Mouse (Mus musculus) intestine, postnatal 0 days (tissue): Measurements from ENCODE around the gene Epor. TPM values are rescaled to one million over a fixed set of nuclear protein-coding genes. Genes with fewer than 3 reads are reported as not detected.

Experiments used
- ATAC-seq: fragments of 200-750 bp; cut with Nextera tagmentation; 2 replicates; pipeline ENCODE4 v1.8.0; 2017; ENCODE audit warnings: mild to moderate bottlenecking, moderate TSS enrichment, moderate library complexity
- H3K27ac ChIP-seq: fragments of 300-500 bp; sonication (generic); 2 replicates; pipeline ENCODE4 v1.5.1; 2014; ENCODE audit warnings: mild to moderate bottlenecking, low read depth, low read length, moderate library complexity
- H3K27me3 ChIP-seq: fragments of 300-500 bp; sonication (generic); replicated peaks from 2 replicates; pipeline ENCODE4 v1.6.1; 2014; ENCODE audit warnings: low read length, mixed read lengths; ENCODE audit not compliant: control insufficient read depth, insufficient read depth
- H3K36me3 ChIP-seq: fragments of 300-500 bp; sonication (generic); 2 replicates; pipeline ENCODE4 v1.6.1; 2014; ENCODE audit warnings: mild to moderate bottlenecking, moderate library complexity; ENCODE audit not compliant: control insufficient read depth, insufficient read depth
- H3K4me1 ChIP-seq: fragments of 300-500 bp; sonication (generic); replicated peaks from 2 replicates; pipeline ENCODE4 v1.6.1; 2014; ENCODE audit warnings: antibody characterized with exemption, low read length, mixed read lengths; ENCODE audit not compliant: control insufficient read depth, insufficient read depth
- H3K4me2 ChIP-seq: fragments of 300-500 bp; sonication (generic); replicated peaks from 2 replicates; pipeline ENCODE4 v1.6.1; 2014; ENCODE audit warnings: low read depth, mild to moderate bottlenecking, moderate library complexity
- H3K4me3 ChIP-seq: fragments of 300-500 bp; sonication (generic); 2 replicates; pipeline ENCODE4 v1.5.1; 2014; ENCODE audit warnings: low read depth, low read length
- H3K9ac ChIP-seq: fragments of 300-500 bp; sonication (generic); 2 replicates; pipeline ENCODE4 v1.6.1; 2014; ENCODE audit warnings: mild to moderate bottlenecking, low read depth, low read length
- H3K9me3 ChIP-seq: fragments of 300-500 bp; sonication (generic); 2 replicates; pipeline ENCODE4 v1.6.1; 2016; ENCODE audit warnings: mixed run types; ENCODE audit not compliant: control insufficient read depth
- CTCF ChIP-seq: sonication (generic); IDR thresholded peaks from 2 replicates; pipeline ENCODE4 v1.5.1; 2016; ENCODE audit warnings: low read depth, mild to moderate bottlenecking, control low read depth, antibody characterized with exemption, moderate library complexity
- WGBS: fragments of 180-500 bp; shearing (Covaris S2); extraction: QIAGEN DNeasy Blood & Tissue Kit; methylation state at CpG from one replicate; pipeline ENCODE4 v1.1.7; 2014; 5-methylcytosine and 5-hydroxymethylcytosine counted together
- polyA plus RNA-seq: library from polyadenylated mRNA; unstranded; fragments of >200 nt; fragmentation: Nextera tagmentation; extraction: Ambion mirVana; gene quantifications from 2 replicates; pipeline ENCODE4 v1.2.1, GENCODE M21; 2015

The Epor gene
- polyA plus RNA-seq, 1 experiment from 2014 or later, result 3.8 TPM

- WGBS, result 33% methylated on average over 3 of the region's 3 CpGs
- no peaks in the 10 kb centered on the region for H3K27me3 ChIP-seq
- no peaks in the 10 kb centered on the region for H3K9me3 ChIP-seq
- H3K4me2 ChIP-seq, result peak overlapping the region; percentile 97
- 0 out of 2 replicates have a peak overlapping the region, but pooled peaks have one; percentile 61 for H3K27ac ChIP-seq
- no peaks in the 10 kb centered on the region for H3K4me1 ChIP-seq
- H3K9ac ChIP-seq, result peak overlapping the region; percentile 53; the same call in 1 of the 2 replicates
- H3K36me3 ChIP-seq, result peaks cover 16% of the 10 kb centered on the region
- H3K4me3 ChIP-seq, result peak overlapping the region; percentile 65
- TF ChIP-seq CTCF, result no peak
- peak; percentile 59 for ATAC-seq
Measured at GRCm38 (mm10) chr9:21916851-21917492, 46.3 kb downstream of the Epor start.

- WGBS, result 75% methylated on average over 10 of the region's 10 CpGs
- H3K27ac ChIP-seq, result no peak overlapping the region
Measured at GRCm38 (mm10) chr9:21909474-21910223, 53.7 kb downstream of the Epor start.

More at GRCm38 (mm10) chr9:21909474-21910223, 53.7 kb downstream of the Epor start:
- ATAC-seq, result no peak
- no peak overlapping the region for H3K9ac ChIP-seq
- no peak overlapping the region for H3K4me3 ChIP-seq
- H3K36me3 ChIP-seq, result peaks cover 18% of the 10 kb centered on the region
- H3K4me2 ChIP-seq, result no peak overlapping the region
- H3K4me1 ChIP-seq, result no peaks in the 10 kb centered on the region
- H3K27me3 ChIP-seq, result no peaks in the 10 kb centered on the region
- TF ChIP-seq CTCF, result no peak
- H3K9me3 ChIP-seq, result no peaks in the 10 kb centered on the region

Other genes starting within 250 kb of the Epor start
- 22.8 and 26.6 TPM in 2 replicates for gene Ldlr, start 240.0 kb downstream of the Epor start, polyA plus RNA-seq
- 23.5 and 32.4 TPM in 2 replicates for gene Spc24, start 203.2 kb downstream of the Epor start, polyA plus RNA-seq
- 6.4 TPM in 2 replicates for gene Kank2, start 164.8 kb downstream of the Epor start, polyA plus RNA-seq
- 15.9 and 21.1 TPM in 2 replicates for gene Angptl8, start 128.0 kb downstream of the Epor start, polyA plus RNA-seq
- 15.5 and 18.4 TPM in 2 replicates for gene Dock6, start 110.9 kb downstream of the Epor start, polyA plus RNA-seq
- 19.9 and 20.3 TPM in 2 replicates for gene Rab3d, start 45.3 kb downstream of the Epor start, polyA plus RNA-seq
- gene Ccdc159, start 36.0 kb downstream of the Epor start, polyA plus RNA-seq, result 0.63 and 0.99 TPM in 2 replicates
- gene Tmem205, start 36.0 kb downstream of the Epor start, polyA plus RNA-seq, result 83.1 and 88.2 TPM in 2 replicates
- 2.9 and 3.2 TPM in 2 replicates for gene Plppr2, start 26.5 kb downstream of the Epor start, polyA plus RNA-seq
- gene Swsap1, start 7.8 kb downstream of the Epor start, polyA plus RNA-seq, result 4.6 and 4.8 TPM in 2 replicates
- 2.1 and 2.5 TPM in 2 replicates for gene Rgl3, start 25.9 kb upstream of the Epor start, polyA plus RNA-seq
- 0.22 and 0.35 TPM in 2 replicates for gene Ccdc151, start 39.1 kb upstream of the Epor start, polyA plus RNA-seq
- 98.6 and 104 TPM in 2 replicates for gene Prkcsh, start 39.3 kb upstream of the Epor start, polyA plus RNA-seq
- gene Elavl3, start 88.5 kb upstream of the Epor start, polyA plus RNA-seq, result 0.78 and 0.99 TPM in 2 replicates
- not detected in 2 replicates for gene Gm49318, start 107.8 kb upstream of the Epor start, polyA plus RNA-seq
- 4.2 and 4.5 TPM in 2 replicates for gene Zfp653, start 107.9 kb upstream of the Epor start, polyA plus RNA-seq
- gene Ecsit, start 121.9 kb upstream of the Epor start, polyA plus RNA-seq, result 23.8 and 25.3 TPM in 2 replicates
- gene Cnn1, start 135.7 kb upstream of the Epor start, polyA plus RNA-seq, result 419 and 432 TPM in 2 replicates
- 93.7 and 99.4 TPM in 2 replicates for gene Elof1, start 153.7 kb upstream of the Epor start, polyA plus RNA-seq
- 175 and 178 TPM in 2 replicates for gene Acp5, start 172.2 kb upstream of the Epor start, polyA plus RNA-seq
- gene Pigyl, start 193.3 kb upstream of the Epor start, polyA plus RNA-seq, result 121 and 123 TPM in 2 replicates
- gene Zfp872, start 224.6 kb upstream of the Epor start, polyA plus RNA-seq, result 0.27 and 0.38 TPM in 2 replicates